Mouse (Mus musculus) forebrain, embryonic 11.5 days (tissue): ENCODE results near the gene Pglyrp1. TPM values are rescaled to one million over a fixed set of nuclear protein-coding genes. Genes with fewer than 3 reads are reported as not detected.

Experiments used
- ATAC-seq: fragments of 200-750 bp; cut with Nextera tagmentation; replicated peaks from 2 replicates; pipeline ENCODE4 v1.8.0; 2017; ENCODE audit warnings: moderate TSS enrichment; ENCODE audit not compliant: low FRiP score
- DNase-seq: peaks from one replicate; pipeline ENCODE4 v3.0.0-alpha.2; 2017; ENCODE audit warnings: low spot score
- H3K27ac ChIP-seq: fragments of 300-500 bp; sonication (generic); 2 replicates; pipeline ENCODE4 v1.5.1; 2014; ENCODE audit warnings: low read depth, low read length
- H3K27me3 ChIP-seq: fragments of 300-500 bp; sonication (generic); 2 replicates; pipeline ENCODE4 v1.6.1; 2014; ENCODE audit warnings: mild to moderate bottlenecking, low read length, mixed read lengths; ENCODE audit not compliant: control insufficient read depth, insufficient read depth
- H3K36me3 ChIP-seq: fragments of 300-500 bp; sonication (generic); 2 replicates; pipeline ENCODE4 v1.6.1; 2014; ENCODE audit warnings: mild to moderate bottlenecking, low read length, moderate library complexity, mixed read lengths; ENCODE audit not compliant: control insufficient read depth, insufficient read depth
- H3K4me1 ChIP-seq: fragments of 300-500 bp; sonication (generic); replicated peaks from 2 replicates; pipeline ENCODE4 v1.6.1; 2014; ENCODE audit warnings: low read length, mixed read lengths; ENCODE audit not compliant: control insufficient read depth, insufficient read depth
- H3K4me2 ChIP-seq: fragments of 300-500 bp; sonication (generic); 2 replicates; pipeline ENCODE4 v1.6.1; 2014; ENCODE audit warnings: low read depth, mild to moderate bottlenecking, low read length, moderate library complexity, mixed read lengths; ENCODE audit not compliant: severe bottlenecking
- H3K4me3 ChIP-seq: fragments of 300-500 bp; sonication (generic); 2 replicates; pipeline ENCODE4 v1.5.1; 2014; ENCODE audit warnings: low read depth, low read length
- H3K9ac ChIP-seq: fragments of 300-500 bp; sonication (generic); 2 replicates; pipeline ENCODE4 v1.6.1; 2014; ENCODE audit warnings: low read length
- H3K9me3 ChIP-seq: fragments of 300-500 bp; sonication (generic); 2 replicates; pipeline ENCODE4 v1.6.1; 2016; ENCODE audit warnings: low read length, mixed read lengths; ENCODE audit not compliant: control insufficient read depth
- WGBS: fragments of 180-500 bp; shearing (Covaris S2); extraction: QIAGEN DNeasy Blood & Tissue Kit; methylation state at CpG from one replicate; pipeline ENCODE4 v1.1.7; 2014; 5-methylcytosine and 5-hydroxymethylcytosine counted together
- polyA plus RNA-seq: library from polyadenylated mRNA; unstranded; fragments of >200 nt; fragmentation: Nextera tagmentation; extraction: Ambion mirVana; gene quantifications from 2 replicates; pipeline ENCODE4 v1.2.1, GENCODE M21; 2014

The Pglyrp1 gene
- polyA plus RNA-seq, 1 experiment from 2014 or later, result 0.94 TPM

DNA sequence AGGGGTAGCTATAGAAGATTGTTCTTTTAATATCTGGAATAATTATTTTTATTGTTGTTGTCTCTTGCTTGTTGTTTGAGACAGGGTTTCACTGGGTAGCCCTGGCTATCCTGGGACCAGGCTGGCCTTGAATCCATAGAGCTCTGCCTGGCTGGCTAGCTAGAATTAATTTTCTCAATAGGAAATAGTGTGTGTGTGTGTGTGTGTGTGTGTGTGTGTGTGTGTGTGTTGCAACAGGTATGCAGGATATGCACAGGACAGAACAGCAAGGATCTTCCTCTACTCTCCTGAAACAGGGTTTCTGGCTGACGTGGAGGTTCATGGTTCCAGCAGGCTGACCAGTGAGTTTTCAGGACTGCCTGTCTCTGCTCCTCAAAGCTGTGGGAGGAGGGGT, 30.0 kb upstream of the Pglyrp1 start:
- Histone ChIP-seq H3K36me3 (no peaks in the 10 kb centered on the region), H3K9me3 (no peaks in the 10 kb centered on the region), H3K9ac (0 out of 2 replicates have a peak overlapping the region, but pooled peaks have one; percentile 35), H3K4me3 (no peak overlapping the region), H3K27ac (no peak overlapping the region), H3K27me3 (no peaks in the 10 kb centered on the region), H3K4me2 (peak overlapping the region; percentile 32; the same call in 1 of the 2 replicates), H3K4me1 (no peaks in the 10 kb centered on the region)
- DNase-seq (no peak), ATAC-seq (peak; percentile 33; the same call in 1 of the 2 replicates)
- WGBS, result 82% methylated on average over 1 of the region's 1 CpGs

DNA sequence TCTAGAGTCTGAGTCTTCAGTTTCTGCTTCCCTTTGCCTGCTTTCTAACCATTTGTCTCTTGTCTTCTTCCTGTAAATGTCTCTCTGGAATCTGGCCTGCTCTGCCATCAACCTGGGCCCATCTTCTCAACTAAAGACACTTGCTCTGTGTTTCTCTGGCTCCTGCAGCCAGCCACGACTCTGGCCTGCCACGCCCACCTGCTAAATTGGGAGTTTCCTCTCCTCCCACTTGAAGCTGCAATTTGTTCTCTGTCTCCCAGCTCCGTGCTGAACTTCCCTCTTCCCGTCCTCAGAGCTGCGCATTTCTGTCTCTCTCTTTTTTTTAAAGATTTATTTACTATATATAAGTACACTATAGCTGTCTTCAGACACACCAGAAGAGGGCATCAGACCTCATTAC, 26.3 kb upstream of the Pglyrp1 start:
- WGBS, result 51% methylated on average over 5 of the region's 5 CpGs
- no peaks in the 10 kb centered on the region for H3K27me3 ChIP-seq
- no peaks in the 10 kb centered on the region for H3K36me3 ChIP-seq
- no peak for ATAC-seq
- DNase-seq, result no peak
- H3K4me1 ChIP-seq, result no peaks in the 10 kb centered on the region
- no peak overlapping the region for H3K4me2 ChIP-seq
- H3K27ac ChIP-seq, result no peak overlapping the region
- H3K9ac ChIP-seq, result no peak overlapping the region
- H3K9me3 ChIP-seq, result no peaks in the 10 kb centered on the region
- H3K4me3 ChIP-seq, result no peak overlapping the region

DNA sequence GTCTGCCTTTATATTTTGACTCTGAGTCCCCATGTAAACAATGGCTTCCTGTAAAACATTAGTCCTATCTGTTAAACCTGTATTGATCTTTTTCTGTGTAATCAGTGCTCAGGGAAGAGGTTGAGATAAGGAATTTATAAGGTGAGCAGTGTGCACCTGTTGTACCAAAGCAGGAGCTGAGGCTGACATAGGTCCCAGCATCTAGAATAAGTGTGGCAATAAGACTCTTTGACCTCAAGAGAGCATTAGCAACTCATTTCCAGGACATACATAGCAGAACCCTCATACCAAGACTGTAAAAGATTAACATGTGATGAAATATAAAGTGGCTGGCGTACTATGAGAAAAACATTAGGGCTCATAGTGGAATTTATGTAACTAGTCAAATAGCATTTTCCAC, 22.7 kb upstream of the Pglyrp1 start:
- Histone ChIP-seq H3K27ac (no peak overlapping the region), H3K9ac (no peak overlapping the region), H3K36me3 (no peaks in the 10 kb centered on the region), H3K9me3 (no peaks in the 10 kb centered on the region), H3K4me1 (no peaks in the 10 kb centered on the region), H3K4me2 (no peak overlapping the region), H3K27me3 (no peaks in the 10 kb centered on the region), H3K4me3 (no peak overlapping the region)
- ATAC-seq (no peak), DNase-seq (no peak)
- WGBS, result 86% methylated on average over 1 of the region's 1 CpGs

GRCm38 (mm10) chr7:18858310-18858916, 12.7 kb upstream of the Pglyrp1 start:
- DNase-seq (no peak), ATAC-seq (no peak)
- 77% methylated on average over 5 of the region's 5 CpGs for WGBS
- H3K27me3 ChIP-seq, result no peaks in the 10 kb centered on the region
- H3K27ac ChIP-seq, result no peak overlapping the region; the same call in 1 of the 2 replicates
- H3K36me3 ChIP-seq, result no peaks in the 10 kb centered on the region
- H3K9ac ChIP-seq, result no peak overlapping the region
- H3K4me3 ChIP-seq, result no peak overlapping the region
- H3K4me2 ChIP-seq, result no peak overlapping the region
- H3K4me1 ChIP-seq, result no peaks in the 10 kb centered on the region
- H3K9me3 ChIP-seq, result no peaks in the 10 kb centered on the region; the same call in 1 of the 2 replicates

- Histone ChIP-seq H3K27me3 (no peaks in the 10 kb centered on the region), H3K9me3 (no peaks in the 10 kb centered on the region; the same call in 1 of the 2 replicates), H3K36me3 (no peaks in the 10 kb centered on the region), H3K4me2 (no peak overlapping the region), H3K4me1 (no peaks in the 10 kb centered on the region), H3K27ac (no peak overlapping the region), H3K4me3 (no peak overlapping the region), H3K9ac (no peak overlapping the region)
- ATAC-seq (no peak), DNase-seq (no peak)
- WGBS, result 86% methylated on average over 6 of the region's 6 CpGs
Measured at GRCm38 (mm10) chr7:18862801-18863200, 8.3 kb upstream of the Pglyrp1 start.

DNA sequence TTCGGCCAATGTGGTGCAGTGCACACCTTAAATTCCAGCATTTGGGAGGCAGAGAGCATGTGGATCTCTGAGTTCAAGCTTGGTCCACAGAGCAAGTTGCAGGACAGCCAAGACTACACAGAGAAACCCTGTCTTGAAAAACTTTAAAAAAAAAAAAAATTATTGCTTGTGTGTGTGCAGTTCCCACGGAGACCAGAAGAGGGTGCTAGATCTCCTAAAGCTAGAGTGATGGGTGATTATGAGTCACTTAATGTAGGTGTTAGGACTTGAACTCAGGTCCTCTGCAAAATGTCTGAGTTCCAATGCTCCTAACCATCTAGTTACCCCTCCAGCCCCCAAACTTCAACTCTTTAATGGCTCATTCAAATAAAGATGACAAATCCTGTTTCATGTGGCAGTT, 2.6 kb upstream of the Pglyrp1 start:
- DNase-seq, result no peak
- 84% methylated on average over 2 of the region's 2 CpGs for WGBS
- no peaks in the 10 kb centered on the region for H3K27me3 ChIP-seq

GRCm38 (mm10) chr7:18872014-18872802, 1.1 kb downstream of the Pglyrp1 start:
- Histone ChIP-seq H3K27ac (no peak overlapping the region), H3K4me3 (peak overlapping the region; percentile 34), H3K36me3 (no peaks in the 10 kb centered on the region), H3K4me2 (peak overlapping the region; percentile 75), H3K4me1 (0 out of 2 replicates have a peak, but pooled peaks cover 2% of the 10 kb centered on the region), H3K9me3 (no peaks in the 10 kb centered on the region), H3K9ac (peak overlapping the region; percentile 45), H3K27me3 (no peaks in the 10 kb centered on the region)
- DNase-seq (no peak), ATAC-seq (peak; percentile 72)
- 33% methylated on average over 13 of the region's 14 CpGs for WGBS

More for the DNA sequence above, 2.6 kb upstream of the Pglyrp1 start:
- no peaks in the 10 kb centered on the region for H3K9me3 ChIP-seq
- H3K27ac ChIP-seq, result no peak overlapping the region
- H3K4me2 ChIP-seq, result no peak overlapping the region
- 0 out of 2 replicates have a peak, but pooled peaks cover 2% of the 10 kb centered on the region for H3K4me1 ChIP-seq
- no peak for ATAC-seq
- H3K36me3 ChIP-seq, result no peaks in the 10 kb centered on the region
- no peak overlapping the region for H3K4me3 ChIP-seq
- no peak overlapping the region for H3K9ac ChIP-seq

DNA sequence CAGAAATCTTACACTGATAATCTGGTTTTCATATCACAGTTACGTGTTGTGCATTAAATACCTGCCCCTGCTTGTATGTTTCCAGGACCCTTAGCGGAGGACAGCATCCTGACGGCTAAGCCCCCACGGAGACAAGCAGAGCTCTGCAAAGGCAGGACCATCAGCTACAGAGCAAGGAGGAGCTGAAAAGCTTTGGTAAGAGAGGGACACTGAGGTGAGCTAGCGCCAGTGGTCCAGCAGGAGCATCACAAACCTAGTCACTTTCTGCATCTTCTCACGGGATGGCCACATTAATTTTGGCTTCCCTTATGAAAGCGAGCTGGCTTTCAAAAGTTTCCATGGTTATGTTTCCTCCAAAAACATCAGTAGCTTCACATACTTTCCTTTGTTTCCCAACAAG, 1.7 kb downstream of the Pglyrp1 start:
- Histone ChIP-seq H3K4me2 (peak overlapping the region; percentile 75), H3K9ac (peak overlapping the region; percentile 45), H3K4me3 (peak overlapping the region; percentile 34), H3K4me1 (0 out of 2 replicates have a peak, but pooled peaks cover 2% of the 10 kb centered on the region), H3K27ac (no peak overlapping the region), H3K27me3 (no peaks in the 10 kb centered on the region), H3K9me3 (no peaks in the 10 kb centered on the region), H3K36me3 (no peaks in the 10 kb centered on the region)
- no peak for DNase-seq
- peak; percentile 60 for ATAC-seq
- WGBS, result 6% methylated on average over 7 of the region's 7 CpGs
